Mouse (Mus musculus): ENCODE measurements around the gene Prepl. TPM values are rescaled to one million over a fixed set of nuclear protein-coding genes. Genes with fewer than 3 reads are reported as not detected.

Prepl gene
- total RNA-seq, 2 experiments from 2014 or later, result 7.9 to 15.3 TPM

- no peak for ATAC-seq (ENCODE audit: poor library complexity, severe bottlenecking)
These were observed 64.9 kb downstream of the Prepl start for GRCm38 (mm10) chr17:85025151-85025550.

- no peak for ATAC-seq (ENCODE audit: poor library complexity, severe bottlenecking)
These were observed 65.8 kb downstream of the Prepl start for GRCm38 (mm10) chr17:85024237-85024636.

GRCm38 (mm10) chr17:85023247-85024167, 66.5 kb downstream of the Prepl start:
- ATAC-seq (ENCODE audit: poor library complexity, severe bottlenecking), result peak; percentile 75

- no peak for ATAC-seq (ENCODE audit: poor library complexity, severe bottlenecking)
These were observed 69.7 kb downstream of the Prepl start for GRCm38 (mm10) chr17:85020343-85020742.

GRCm38 (mm10) chr17:85018794-85019193, 71.2 kb downstream of the Prepl start:
- ATAC-seq (ENCODE audit: poor library complexity, severe bottlenecking), result peak; percentile 85

- ATAC-seq (ENCODE audit: poor library complexity, severe bottlenecking), result no peak
These were observed 71.7 kb downstream of the Prepl start for GRCm38 (mm10) chr17:85018344-85018743.

GRCm38 (mm10) chr17:85014632-85015031, 75.4 kb downstream of the Prepl start:
- ATAC-seq (ENCODE audit: poor library complexity, severe bottlenecking), result no peak

- ATAC-seq (ENCODE audit: poor library complexity, severe bottlenecking), result no peak
These were observed 76.6 kb downstream of the Prepl start for GRCm38 (mm10) chr17:85013485-85013884.

Other genes starting within 250 kb of the Prepl start
- gene Ppm1b, start 133.5 kb downstream of the Prepl start, total RNA-seq (2015), result 42.9 and 46.0 TPM in 2 replicates
- gene Ppm1b, start 133.5 kb downstream of the Prepl start, total RNA-seq (2017), result 40.0 and 41.4 TPM in 2 replicates
- 0.07 TPM in 1 of 2 replicates, not detected in the other for gene Slc3a1, start 61.9 kb downstream of the Prepl start, total RNA-seq (2015)
- gene Slc3a1, start 61.9 kb downstream of the Prepl start, total RNA-seq (2017), result not detected in 2 replicates
- 2.8 and 4.2 TPM in 2 replicates for gene Camkmt, start 311 bp upstream of the Prepl start, total RNA-seq (2015)
- 2.3 and 3.3 TPM in 2 replicates for gene Camkmt, start 311 bp upstream of the Prepl start, total RNA-seq (2017)